Mouse (Mus musculus): ENCODE results near the gene Ptch1.

DNA sequence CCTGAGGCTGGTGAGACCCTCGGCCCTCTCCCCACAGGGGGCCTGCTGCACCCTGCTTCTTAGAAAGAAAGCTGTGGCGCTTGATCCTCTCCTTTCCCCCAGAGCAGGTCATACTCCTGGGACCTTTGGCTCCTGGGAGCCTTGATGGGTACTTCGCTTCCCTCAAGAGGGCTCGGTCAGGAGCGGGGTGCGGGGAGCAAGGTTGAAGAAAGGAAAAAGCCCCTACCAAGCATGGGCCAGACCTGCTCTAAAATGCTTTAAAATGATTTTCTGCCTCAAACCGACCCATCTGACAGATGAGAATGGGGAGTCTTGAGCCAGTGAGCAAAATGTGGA is 85.7 kb downstream of the Ptch1 start:
- TF ChIP-seq CTCF (IDR thresholded peaks at IDR 0.05; ENCODE audit: low read depth) (no peak), EP300 (IDR thresholded peaks at IDR 0.05; ENCODE audit: low read depth) (no peak)

All from liver, postnatal 0 days (tissue).